Mouse (Mus musculus) brain, embryonic 14.5 days (tissue): ENCODE measurements around the gene Ankdd1a. TPM values are rescaled to one million over a fixed set of nuclear protein-coding genes. Genes with fewer than 3 reads are reported as not detected.

Experiments
- DNase-seq: peaks from one replicate; pipeline ENCODE4 v3.0.0-alpha.2; 2011; ENCODE audit warnings: low read depth
- CTCF ChIP-seq: fragments of 200-500 bp; IDR thresholded peaks from 2 replicates; pipeline ENCODE4 v1.5.1; 2012; ENCODE audit warnings: inconsistent platforms, mild to moderate bottlenecking, moderate library complexity, borderline replicate concordance; ENCODE audit not compliant: insufficient read depth, insufficient read length; ENCODE audit errors: extremely low read depth
- POLR2A ChIP-seq: fragments of 200-500 bp; IDR thresholded peaks from 2 replicates; pipeline ENCODE4 v1.6.1; 2012; ENCODE audit warnings: mild to moderate bottlenecking, inconsistent platforms, borderline replicate concordance; ENCODE audit not compliant: poor library complexity, insufficient read depth, insufficient read length, severe bottlenecking; ENCODE audit errors: extremely low read depth
- polyA plus RNA-seq: library from polyadenylated mRNA; depleted of rRNA; stranded (reverse); fragments of >200 nt; gene quantifications from 2 replicates; pipeline ENCODE4 v1.2.3, GENCODE M21; 2012

Gene Ankdd1a
- polyA plus RNA-seq, 1 experiment: 2.1 TPM

- TF ChIP-seq POLR2A: no peak
- TF ChIP-seq CTCF: peak; percentile 88
- peak; percentile 92 for DNase-seq
Measured at GRCm38 (mm10) chr9:65523611-65524364, 3.8 kb upstream of the Ankdd1a start.

GRCm38 (mm10) chr9:65520505-65520876 is 498 bp upstream of the Ankdd1a start:
- peak; percentile 74 for DNase-seq

GRCm38 (mm10) chr9:65514851-65515261 is 5.1 kb downstream of the Ankdd1a start:
- DNase-seq: peak; percentile 33
- TF ChIP-seq POLR2A: no peak

More at GRCm38 (mm10) chr9:65520505-65520876, 498 bp upstream of the Ankdd1a start:
- TF ChIP-seq CTCF (no peak), POLR2A (no peak)

GRCm38 (mm10) chr9:65514431-65514830 is 5.6 kb downstream of the Ankdd1a start:
- DNase-seq: peak; percentile 27
- TF ChIP-seq CTCF: no peak
- no peak for TF ChIP-seq POLR2A

DNA sequence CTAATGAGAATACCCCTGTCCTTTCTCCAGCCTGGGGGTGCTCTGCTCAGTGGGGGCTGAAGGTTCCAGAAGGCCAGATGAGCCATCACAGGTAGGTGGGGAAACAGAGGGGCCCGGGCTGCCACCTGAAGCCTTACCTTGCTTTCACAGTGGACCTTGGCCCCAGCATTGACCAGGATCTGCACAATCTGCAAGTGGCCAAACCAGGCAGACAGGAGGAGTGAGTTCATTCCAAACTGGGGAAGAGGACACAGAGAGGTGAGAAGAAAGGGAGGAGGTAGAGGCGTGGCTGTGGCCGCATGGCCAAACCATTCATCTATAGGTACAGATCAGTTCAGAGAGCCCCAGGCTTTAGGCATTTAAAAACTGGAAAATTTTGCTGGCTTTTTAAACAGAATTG is 7.5 kb downstream of the Ankdd1a start:
- TF ChIP-seq POLR2A (no peak), CTCF (no peak)
- no peak for DNase-seq

DNA sequence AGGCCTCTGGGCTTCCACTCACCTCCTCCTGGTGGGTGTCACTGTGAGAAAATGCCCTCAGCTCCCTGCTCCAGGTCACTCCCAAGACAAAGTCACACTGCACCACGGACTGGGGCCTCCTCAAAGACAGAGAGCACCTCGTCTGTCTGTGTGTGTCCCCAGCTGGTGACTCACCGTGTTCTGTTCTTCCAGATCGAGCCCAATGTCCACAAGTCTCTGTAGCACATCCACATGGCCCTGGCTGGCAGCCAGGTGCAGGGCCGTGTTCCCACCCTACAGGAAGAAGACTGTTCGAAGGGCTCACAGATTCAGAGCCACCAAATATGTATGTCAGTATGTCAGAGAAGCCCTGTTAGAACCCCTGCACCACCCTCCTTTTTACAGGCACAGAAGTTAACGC is 11.5 kb downstream of the Ankdd1a start:
- TF ChIP-seq CTCF (no peak), POLR2A (no peak)
- no peak for DNase-seq

DNA sequence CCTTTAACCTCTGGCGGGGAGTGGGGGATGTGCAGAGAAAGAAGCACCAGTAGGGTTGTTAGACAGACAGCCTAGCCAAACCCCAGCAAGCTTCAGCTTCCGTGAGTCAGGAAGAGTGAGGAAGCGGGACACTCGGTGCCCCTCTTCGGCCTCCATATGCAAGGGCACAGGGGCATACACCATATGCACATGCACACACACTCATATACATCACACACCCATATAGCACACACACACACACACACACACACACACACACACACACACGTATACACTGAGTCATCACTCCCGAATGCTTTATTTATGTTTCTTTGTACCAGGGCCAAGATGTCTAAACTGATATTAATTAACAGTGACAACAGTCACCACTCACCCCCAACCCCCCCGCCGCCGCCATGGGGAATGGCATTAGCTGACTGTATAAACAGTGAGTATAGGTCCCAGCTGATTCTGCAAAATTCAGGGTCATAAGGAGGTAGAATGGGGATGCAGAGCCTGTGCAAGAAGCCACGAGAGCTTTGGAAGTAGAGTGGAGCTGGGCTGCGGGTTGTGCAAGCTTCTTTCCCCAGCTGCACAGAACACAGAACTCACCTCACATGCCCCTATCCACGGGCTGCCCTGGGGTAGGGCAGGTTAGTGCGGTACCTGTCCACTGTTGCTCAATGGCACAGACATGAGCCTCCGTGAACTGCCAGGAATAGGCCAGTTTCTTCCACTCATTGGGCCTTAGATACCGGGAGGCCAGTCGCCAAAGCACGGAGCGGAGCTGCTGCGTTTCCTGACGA is 17.1 kb downstream of the Ankdd1a start:
- DNase-seq: no peak
- TF ChIP-seq CTCF (no peak), POLR2A (no peak)

GRCm38 (mm10) chr9:65502146-65502545 is 17.8 kb downstream of the Ankdd1a start:
- TF ChIP-seq CTCF (peak; percentile 60), POLR2A (no peak)
- DNase-seq: peak; percentile 63

DNA sequence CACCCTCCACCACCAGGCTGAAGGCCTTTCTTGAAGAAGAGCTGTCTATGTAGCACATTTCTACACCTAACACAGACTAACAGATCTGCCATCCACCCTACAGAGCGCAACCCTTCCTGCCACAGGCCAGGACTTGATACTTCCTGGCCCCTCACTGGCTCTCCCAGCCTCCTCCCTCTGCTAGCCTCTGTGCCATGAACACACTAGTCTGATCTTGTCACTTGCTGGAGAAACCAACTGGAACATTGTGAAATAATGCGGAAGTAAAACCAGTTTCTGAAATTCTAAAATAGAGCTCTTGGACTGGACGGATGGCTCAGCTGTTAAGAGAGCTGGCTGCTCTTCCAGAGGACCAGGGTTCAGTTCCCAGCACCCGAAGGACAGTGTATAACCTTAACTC is 27.1 kb downstream of the Ankdd1a start:
- DNase-seq: no peak
- no peak for TF ChIP-seq CTCF
- no peak for TF ChIP-seq POLR2A

DNA sequence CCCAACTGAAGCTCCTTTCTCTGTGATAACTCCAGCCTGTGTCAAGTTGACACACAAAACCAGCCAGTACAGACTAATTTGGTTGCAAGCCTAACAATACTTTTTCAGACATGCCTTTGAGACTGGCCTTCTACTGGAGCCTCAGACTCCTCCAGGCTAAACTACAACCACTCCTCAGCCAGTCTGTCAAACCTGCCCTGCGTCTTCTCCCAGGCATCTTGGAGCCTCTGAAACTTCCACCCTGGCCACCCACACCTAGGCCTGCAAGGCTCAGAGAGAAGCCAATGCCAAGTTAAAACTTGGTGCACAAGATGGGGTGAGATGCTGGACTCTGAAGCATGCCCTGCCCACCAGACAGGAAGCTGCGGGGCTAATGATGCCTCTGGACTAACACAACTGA is 27.6 kb downstream of the Ankdd1a start:
- TF ChIP-seq CTCF: no peak
- no peak for TF ChIP-seq POLR2A
- no peak for DNase-seq

GRCm38 (mm10) chr9:65491476-65491875 is 28.5 kb downstream of the Ankdd1a start:
- DNase-seq: no peak
- TF ChIP-seq CTCF (no peak), POLR2A (no peak)
